Mouse (Mus musculus) cerebellum, adult 2 months (tissue): ENCODE measurements around the gene Atp1a1. TPM values are rescaled to one million over a fixed set of nuclear protein-coding genes. Genes with fewer than 3 reads are reported as not detected.

Experiments
- DNase-seq, 2 experiments: peaks; one replicate each; pipeline ENCODE4 v3.0.0; 2021
- H3K27ac ChIP-seq: fragments of 200-500 bp; 2 replicates; pipeline ENCODE4 v1.5.1; 2012; ENCODE audit warnings: low read length, control low read depth, inconsistent platforms; ENCODE audit not compliant: insufficient read depth
- H3K27me3 ChIP-seq: fragments of 200-500 bp; 2 replicates; pipeline ENCODE4 v1.6.1; 2012; ENCODE audit warnings: inconsistent platforms, mild to moderate bottlenecking, low read length, moderate library complexity; ENCODE audit not compliant: control insufficient read depth, insufficient read depth
- H3K4me1 ChIP-seq: fragments of 200-500 bp; 2 replicates; pipeline ENCODE4 v1.6.1; 2011; ENCODE audit warnings: low read length; ENCODE audit not compliant: control insufficient read depth, insufficient read depth
- H3K4me3 ChIP-seq: fragments of 200-500 bp; replicated peaks from 2 replicates; pipeline ENCODE3; 2011; ENCODE audit warnings: mild to moderate bottlenecking, low read depth, low read length, control low read depth; ENCODE audit not compliant: insufficient read depth
- CTCF ChIP-seq: fragments of 200-500 bp; IDR thresholded peaks from 2 replicates; pipeline ENCODE4 v1.5.1; 2011; ENCODE audit warnings: low read depth, mild to moderate bottlenecking, control low read depth, low read length, moderate library complexity, borderline replicate concordance; ENCODE audit not compliant: insufficient read depth
- POLR2A ChIP-seq: fragments of 200-500 bp; IDR thresholded peaks from 2 replicates; pipeline ENCODE4 v1.6.1; 2011; ENCODE audit warnings: low read length, control low read depth, borderline replicate concordance; ENCODE audit not compliant: insufficient read depth
- WGBS: fragments of 180-500 bp; shearing (Covaris S2); methylation state at CpG from one replicate; pipeline ENCODE4 v1.1.7; 2018; 5-methylcytosine and 5-hydroxymethylcytosine counted together
- polyA plus RNA-seq: library from polyadenylated mRNA; depleted of rRNA; stranded (reverse); fragments of >200 nt; gene quantifications from 2 replicates; pipeline ENCODE4 v1.2.3, GENCODE M21; 2012

Atp1a1 gene
- polyA plus RNA-seq, 1 experiment = 826 TPM

DNA sequence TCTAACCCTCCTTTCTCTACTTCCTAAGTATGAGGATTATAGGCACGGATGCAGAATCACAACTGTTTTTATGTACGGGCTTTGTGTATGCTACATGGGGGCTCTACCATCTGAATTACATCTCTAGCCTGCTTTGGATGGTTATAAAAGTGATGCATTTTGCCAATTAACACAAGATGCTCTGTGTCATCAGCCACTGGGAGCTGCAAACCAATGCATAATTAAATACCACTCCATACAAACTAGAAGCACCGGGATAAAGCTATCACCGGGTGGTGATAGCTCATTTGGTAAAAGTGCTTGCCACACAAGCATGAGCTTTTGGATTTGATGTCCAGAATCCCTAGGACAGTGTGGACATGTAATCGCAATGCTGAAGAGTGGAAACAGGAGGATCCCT lies 19.8 kb upstream of the Atp1a1 start:
- H3K4me1 ChIP-seq = no peaks in the 10 kb centered on the region
- no peak overlapping the region for H3K27ac ChIP-seq
- 83% methylated on average over 5 of the region's 5 CpGs for WGBS
- no peak overlapping the region for H3K4me3 ChIP-seq
- DNase-seq = no peak
- TF ChIP-seq POLR2A = no peak
- no peak for TF ChIP-seq CTCF
- H3K27me3 ChIP-seq = no peaks in the 10 kb centered on the region

DNA sequence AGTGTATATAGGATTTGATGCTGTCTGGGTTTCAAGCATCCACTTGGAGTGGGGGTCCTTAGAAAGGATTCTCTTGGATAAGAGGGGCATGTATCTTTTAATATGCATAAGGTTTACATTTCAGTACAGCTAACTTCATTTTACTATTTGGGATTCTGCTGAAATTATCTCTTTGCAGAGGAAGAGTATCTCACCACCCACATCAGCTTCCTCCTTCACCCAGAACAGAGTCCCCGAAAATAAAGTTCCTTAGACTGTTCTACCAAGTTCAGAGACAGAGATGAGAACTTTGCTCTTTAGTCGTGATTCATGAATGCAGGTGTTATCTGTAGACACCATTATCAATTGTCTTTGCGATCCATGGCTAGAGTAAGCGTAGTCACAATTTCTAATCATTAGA lies 14.5 kb upstream of the Atp1a1 start:
- Histone ChIP-seq H3K4me1 (no peaks in the 10 kb centered on the region), H3K27me3 (no peaks in the 10 kb centered on the region), H3K27ac (no peak overlapping the region), H3K4me3 (no peak overlapping the region)
- DNase-seq = no peak
- TF ChIP-seq CTCF (no peak), POLR2A (no peak)
- 96% methylated on average over 4 of the region's 4 CpGs for WGBS

DNA sequence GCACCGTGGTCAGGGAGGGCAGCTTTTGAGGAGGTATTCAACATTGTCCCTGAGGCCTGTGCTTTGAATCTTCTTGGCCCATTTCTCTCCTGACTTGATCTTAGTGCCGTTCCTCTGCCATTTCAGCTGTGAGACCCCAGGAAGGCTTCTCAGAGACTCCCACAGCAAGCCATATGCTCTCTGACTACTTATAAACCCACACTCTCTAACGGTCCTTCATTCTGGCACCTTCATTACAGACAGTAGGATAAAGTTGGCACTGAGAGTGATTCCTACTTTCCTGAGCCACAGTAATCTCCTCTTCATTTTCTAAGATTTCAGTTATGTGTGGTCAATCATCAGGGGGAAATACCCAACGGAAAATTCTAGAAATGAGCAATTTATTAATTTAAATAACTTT lies 14.0 kb upstream of the Atp1a1 start:
- Histone ChIP-seq H3K27ac (no peak overlapping the region), H3K4me1 (no peaks in the 10 kb centered on the region), H3K4me3 (no peak overlapping the region), H3K27me3 (no peaks in the 10 kb centered on the region)
- TF ChIP-seq CTCF (no peak), POLR2A (no peak)
- 55% methylated on average over 4 of the region's 4 CpGs for WGBS
- no peak for DNase-seq

DNA sequence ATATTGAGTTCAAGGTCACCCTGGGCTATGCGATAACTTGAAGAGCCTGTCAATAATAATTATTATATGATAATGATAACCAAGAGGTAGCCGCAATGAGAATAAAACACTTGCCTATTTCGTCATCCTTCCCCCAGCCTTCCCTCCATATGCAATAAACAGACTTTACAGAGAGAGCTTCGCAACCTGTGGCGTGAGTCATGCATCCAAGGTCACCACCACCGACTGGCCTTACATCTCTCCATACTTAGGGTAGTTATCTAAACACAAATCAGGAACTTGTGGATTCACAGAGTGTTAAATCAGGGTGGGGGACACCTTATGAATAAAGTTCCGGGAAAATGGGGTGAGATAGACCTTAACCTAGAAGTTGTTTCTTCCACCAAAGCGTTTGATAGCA lies 13.0 kb upstream of the Atp1a1 start:
- H3K4me1 ChIP-seq = 0 out of 2 replicates have a peak, but pooled peaks cover under 1% of the 10 kb centered on the region
- TF ChIP-seq POLR2A (no peak), CTCF (no peak)
- H3K4me3 ChIP-seq = no peak overlapping the region
- no peak for DNase-seq
- H3K27me3 ChIP-seq = no peaks in the 10 kb centered on the region
- WGBS = 92% methylated on average over 8 of the region's 8 CpGs
- H3K27ac ChIP-seq = no peak overlapping the region

DNA sequence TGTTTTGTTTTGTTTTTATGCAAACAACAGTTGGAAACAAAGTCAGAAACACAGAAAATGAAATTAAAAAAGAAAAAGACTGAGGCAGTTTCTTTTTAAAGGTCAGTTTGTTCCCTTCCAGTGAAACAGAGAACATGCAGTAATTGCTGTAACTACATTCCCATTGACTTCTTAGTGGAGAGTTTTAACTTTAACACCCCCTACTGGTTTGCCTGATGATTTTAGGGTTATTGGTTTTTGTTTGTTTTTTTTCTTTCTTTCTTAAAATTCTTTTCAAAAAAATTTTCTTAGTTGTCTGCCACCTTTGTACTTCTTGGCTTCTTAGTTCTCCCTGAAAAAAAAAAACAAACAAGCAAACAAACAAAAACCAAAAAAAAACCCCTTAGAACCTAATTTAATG lies 12.5 kb upstream of the Atp1a1 start:
- no peak overlapping the region for H3K27ac ChIP-seq
- DNase-seq = no peak
- TF ChIP-seq POLR2A = no peak
- TF ChIP-seq CTCF = no peak
- no peaks in the 10 kb centered on the region for H3K27me3 ChIP-seq
- peaks cover 5% of the 10 kb centered on the region; the same call in 1 of the 2 replicates for H3K4me1 ChIP-seq
- H3K4me3 ChIP-seq = no peak overlapping the region

DNA sequence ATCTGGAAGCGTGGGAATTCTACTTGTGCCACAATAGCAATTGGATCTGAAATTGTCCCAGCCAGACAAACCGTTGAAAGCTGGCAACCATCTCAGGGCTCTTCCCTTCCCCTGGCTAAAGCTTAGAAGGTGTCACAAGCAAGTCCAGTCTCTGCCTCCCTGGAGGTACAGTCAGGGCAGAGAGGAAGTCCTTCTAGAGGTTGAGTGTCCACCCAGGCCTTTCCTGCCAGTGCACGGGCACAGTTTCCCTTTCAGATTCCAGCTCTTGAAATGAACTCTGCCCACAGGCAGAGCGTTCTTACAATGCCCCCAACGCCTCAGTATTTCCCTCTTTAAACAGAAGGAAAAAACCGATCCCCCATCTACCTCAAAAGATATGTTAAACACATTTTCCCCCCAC lies 11.4 kb upstream of the Atp1a1 start:
- WGBS = 87% methylated on average over 6 of the region's 6 CpGs
- no peak overlapping the region for H3K4me3 ChIP-seq
- TF ChIP-seq POLR2A = no peak
- TF ChIP-seq CTCF = no peak
- H3K27me3 ChIP-seq = no peaks in the 10 kb centered on the region
- DNase-seq = peak in 1 of 2 experiments; percentile 2
- H3K4me1 ChIP-seq = peaks cover 5% of the 10 kb centered on the region; the same call in 1 of the 2 replicates
- H3K27ac ChIP-seq = no peak overlapping the region

DNA sequence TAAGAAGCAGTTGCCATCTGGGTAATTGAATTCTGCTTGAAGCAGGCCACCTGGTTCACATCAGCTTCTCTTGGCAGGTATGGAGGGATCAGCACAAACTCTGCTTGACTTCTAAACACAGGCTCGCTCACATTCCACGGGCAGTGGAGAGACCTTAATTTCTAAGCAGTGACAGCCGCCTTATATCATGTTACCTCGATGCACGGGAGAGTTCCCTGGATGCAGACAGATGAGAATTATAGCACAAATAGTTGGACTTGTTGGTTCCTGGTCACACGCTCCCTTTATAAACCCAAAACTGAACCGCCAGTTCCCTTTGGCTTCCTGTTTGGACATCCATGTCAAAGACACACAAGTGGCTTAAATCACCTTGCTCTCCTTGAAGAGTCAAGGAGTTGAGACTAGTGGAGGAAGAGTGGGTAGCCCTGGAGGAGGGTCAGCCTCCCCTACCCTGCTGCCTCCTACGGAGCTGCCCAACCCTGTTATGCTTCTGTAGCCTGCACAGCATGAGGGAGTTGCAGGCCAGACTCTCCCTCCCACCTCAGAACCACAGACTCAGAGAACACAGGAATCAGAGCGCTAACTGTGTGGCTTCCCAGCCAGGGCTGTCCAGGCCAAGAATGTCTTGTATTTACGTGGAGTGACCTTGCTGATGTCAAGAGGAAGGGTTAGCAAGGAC lies 7.5 kb upstream of the Atp1a1 start:
- no peak for DNase-seq
- no peaks in the 10 kb centered on the region for H3K27me3 ChIP-seq
- TF ChIP-seq CTCF (no peak), POLR2A (no peak)
- 66% methylated on average over 10 of the region's 10 CpGs for WGBS
- peaks cover 5% of the 10 kb centered on the region; the same call in 1 of the 2 replicates for H3K4me1 ChIP-seq
- H3K27ac ChIP-seq = no peak overlapping the region
- H3K4me3 ChIP-seq = no peak overlapping the region

DNA sequence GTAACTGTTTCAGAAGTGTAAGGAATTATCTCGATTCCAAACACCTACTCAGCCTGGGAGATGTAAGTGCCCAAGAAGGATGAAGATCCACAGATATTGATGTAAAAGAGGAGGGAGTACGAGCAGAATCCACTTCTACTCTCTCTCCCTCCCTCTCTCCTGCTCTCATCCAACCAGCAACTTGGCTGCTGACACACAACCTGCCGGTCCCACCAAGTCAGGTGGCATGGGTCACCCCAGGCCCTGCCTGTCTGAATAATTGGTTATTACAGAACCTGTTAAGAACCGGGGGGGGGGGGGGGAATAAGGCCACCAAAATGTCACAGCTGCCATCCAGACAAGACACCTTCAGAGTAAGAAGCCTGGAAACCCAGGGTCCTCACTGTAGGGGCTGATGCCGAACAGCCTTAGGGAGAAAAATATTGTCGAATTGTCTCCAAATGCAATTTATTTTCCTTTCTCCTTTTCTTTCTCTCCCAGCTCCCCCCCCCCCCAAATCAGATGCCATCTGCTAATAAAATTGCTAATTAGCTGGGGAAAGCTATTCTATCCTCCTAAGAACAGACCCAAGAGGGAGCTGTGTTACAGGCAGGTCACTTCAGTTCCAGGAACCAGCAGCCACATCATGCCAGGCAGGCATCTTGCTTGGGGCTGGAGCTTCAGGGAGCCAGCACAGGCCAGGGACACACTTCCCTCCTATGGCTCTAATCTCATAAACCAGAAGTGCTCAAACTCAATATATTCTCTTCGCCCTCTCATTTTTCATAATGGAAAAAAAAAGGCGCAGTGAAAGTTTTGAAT lies 6.7 kb upstream of the Atp1a1 start:
- 71% methylated on average over 8 of the region's 8 CpGs for WGBS
- DNase-seq = peak in 1 of 2 experiments; percentile 41
- H3K4me3 ChIP-seq = no peak overlapping the region
- H3K27ac ChIP-seq = no peak overlapping the region
- no peaks in the 10 kb centered on the region for H3K27me3 ChIP-seq
- TF ChIP-seq CTCF (no peak), POLR2A (no peak)
- peaks cover 5% of the 10 kb centered on the region; the same call in 1 of the 2 replicates for H3K4me1 ChIP-seq
